Mouse (Mus musculus) central nervous system, embryonic 18 days (tissue): ENCODE data around the gene Ntn5. TPM values are rescaled to one million over a fixed set of nuclear protein-coding genes. Genes with fewer than 3 reads are reported as not detected.

Experiments used
- polyA plus RNA-seq: library from polyadenylated mRNA; depleted of rRNA; stranded (reverse); fragments of >200 nt; gene quantifications from 2 replicates; pipeline ENCODE4 v1.2.3, GENCODE M21; 2012; rRNA removed

Ntn5 gene
- 0.48 and 0.64 TPM in 2 replicates for polyA plus RNA-seq

DNA sequence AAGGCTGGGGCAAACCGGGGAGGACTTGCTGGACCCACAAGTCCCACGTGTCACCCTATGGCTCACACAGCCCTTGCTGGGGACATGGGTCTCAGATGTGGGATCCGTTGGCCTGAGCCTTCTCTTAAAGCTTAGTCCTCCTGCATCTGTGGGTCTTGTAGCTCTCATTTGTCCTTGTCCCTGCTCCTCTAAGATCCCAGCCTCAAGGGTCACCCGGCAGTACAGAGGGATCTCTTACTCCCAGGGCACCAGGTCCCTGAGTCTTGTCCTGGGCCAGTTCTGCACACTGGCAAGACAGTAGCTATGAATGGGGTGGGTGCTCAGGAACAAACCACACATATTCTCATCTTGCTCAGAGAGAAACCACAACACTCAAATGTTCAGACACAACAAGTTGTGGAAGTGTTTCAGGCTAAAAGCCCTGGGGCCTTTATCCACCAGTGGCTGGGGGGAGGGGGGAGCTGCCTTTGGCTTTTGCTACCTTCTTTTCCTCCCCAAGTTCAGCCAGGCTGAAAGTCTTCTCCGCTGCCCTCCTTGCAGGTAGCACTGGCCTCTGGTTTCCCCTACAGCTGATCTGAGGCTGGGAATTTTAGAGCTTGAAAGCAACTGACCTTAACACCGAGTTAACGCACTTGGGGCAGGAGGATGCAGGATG, at the start of gene Ntn5:
TSS of gene Ntn5 (plus strand) at position 627 of the 655 bp plus-strand sequence.

DNA sequence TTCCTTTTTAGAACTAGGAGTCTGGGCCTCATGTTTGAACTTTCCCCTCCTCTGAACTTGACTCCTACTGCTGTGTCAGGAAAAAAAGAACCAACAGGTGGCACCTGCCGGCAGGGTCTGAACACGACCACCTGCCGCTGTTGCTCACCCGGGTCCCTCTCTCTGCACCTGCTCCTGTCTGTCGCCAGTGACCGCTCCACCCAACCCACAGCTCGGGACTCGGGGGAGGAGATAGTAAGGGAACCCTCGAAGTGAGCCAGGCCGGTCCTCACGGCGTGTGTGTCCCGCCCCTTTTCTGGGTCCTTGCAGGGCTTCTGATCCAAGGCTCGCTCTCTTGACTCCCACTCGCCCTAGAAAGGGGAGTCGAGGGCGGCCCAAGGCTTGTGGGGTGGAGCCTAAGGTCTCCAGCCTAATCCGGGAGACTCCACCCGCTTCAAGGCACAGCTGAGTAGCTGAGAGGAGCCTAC, 44.2 kb upstream of the Ntn5 start, which contains the start of gene Mamstr:
TSS of gene Mamstr (plus strand) at position 417 of the 467 bp plus-strand sequence.

DNA sequence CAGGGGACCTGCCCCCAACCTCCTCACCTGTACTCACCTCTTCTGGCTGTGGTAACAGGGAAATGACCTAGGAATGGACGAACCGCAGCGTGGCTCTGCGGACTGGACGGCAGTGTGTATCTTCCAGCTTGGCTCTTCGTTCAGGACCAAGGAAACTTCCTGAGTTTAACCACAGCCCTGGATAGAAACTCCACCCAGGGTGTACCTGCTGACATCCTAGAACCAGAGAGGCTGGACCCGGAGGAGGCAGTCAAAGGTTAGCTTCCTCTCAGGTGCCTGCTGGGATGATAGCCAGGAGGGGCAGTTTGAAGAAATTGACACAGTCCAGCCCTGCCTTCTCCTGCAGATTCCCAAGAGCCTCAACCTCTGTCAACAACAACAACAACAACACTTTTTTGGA, 17.7 kb upstream of the Ntn5 start, which contains the start of gene Fut2:
TSS of gene Fut2 (minus strand) at position 234 of the 400 bp plus-strand sequence.

DNA sequence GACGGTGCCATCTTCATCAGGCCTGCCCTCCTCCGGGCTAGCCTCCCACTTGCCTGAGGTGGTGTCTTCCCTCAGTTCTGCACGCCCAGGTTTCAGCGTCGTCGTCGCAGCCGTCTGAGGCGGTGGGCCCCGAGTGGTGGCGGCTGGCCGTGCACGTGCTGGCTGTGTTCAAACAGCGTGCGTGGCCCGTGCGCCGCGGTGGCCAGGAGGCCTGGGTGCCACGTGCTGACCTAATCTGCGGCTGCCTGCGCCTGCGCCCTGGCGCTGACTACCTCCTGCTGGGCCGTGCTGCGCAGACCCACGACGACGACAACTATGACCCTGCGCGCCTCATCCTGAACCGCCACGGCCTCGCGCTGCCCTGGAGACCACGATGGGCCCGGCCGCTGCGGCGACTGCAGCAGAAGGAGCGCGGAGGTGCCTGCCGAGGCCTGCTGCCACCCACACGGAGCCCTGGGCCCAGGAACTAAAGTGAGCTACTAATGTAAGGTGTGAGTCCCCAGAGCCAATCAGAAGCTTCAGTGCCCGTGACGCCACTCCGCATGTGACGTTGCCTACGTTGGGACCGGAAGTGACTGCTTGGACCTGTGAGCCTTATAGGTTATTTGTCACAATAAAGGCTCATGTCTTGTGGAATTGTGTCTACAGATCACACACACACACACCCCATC, 10.2 kb downstream of the Ntn5 start, which contains the start of gene Sec1:
TSS of gene Sec1 (minus strand) at position 482 of the 671 bp plus-strand sequence.

DNA sequence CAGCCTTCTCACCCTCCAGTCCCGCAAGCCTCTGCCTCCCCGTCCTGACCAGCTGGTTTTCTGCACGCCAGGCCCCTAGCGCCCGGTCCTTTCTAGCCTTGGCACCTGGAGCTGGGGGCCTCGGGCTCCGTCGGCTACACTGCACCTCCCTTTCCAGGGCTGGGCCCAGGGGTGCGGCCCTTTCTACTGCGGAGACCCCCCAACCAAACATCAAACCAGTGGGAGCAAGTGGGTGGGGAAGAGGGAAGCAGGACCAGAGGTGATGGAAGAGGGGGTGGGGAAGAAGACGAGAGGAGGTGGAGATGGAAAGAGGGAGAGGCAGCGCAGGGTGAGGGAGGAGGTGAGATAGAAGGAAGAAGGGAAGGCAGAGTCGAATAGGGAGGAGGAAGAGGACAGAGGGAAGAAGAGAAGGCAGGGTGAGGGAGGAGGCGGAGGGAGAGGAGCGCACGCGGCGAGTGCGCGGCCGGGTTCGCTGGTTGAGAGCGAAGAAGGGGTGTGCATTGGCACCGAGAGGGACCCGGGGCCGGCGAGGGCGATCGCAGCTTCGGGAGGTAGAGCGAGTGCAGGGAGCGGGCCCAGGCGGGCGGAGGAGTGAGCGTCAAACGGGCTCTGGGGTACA, 15.8 kb downstream of the Ntn5 start, which contains the start of gene Car11:
TSS of gene Car11 (plus strand) at position 321 of the 619 bp plus-strand sequence.

DNA sequence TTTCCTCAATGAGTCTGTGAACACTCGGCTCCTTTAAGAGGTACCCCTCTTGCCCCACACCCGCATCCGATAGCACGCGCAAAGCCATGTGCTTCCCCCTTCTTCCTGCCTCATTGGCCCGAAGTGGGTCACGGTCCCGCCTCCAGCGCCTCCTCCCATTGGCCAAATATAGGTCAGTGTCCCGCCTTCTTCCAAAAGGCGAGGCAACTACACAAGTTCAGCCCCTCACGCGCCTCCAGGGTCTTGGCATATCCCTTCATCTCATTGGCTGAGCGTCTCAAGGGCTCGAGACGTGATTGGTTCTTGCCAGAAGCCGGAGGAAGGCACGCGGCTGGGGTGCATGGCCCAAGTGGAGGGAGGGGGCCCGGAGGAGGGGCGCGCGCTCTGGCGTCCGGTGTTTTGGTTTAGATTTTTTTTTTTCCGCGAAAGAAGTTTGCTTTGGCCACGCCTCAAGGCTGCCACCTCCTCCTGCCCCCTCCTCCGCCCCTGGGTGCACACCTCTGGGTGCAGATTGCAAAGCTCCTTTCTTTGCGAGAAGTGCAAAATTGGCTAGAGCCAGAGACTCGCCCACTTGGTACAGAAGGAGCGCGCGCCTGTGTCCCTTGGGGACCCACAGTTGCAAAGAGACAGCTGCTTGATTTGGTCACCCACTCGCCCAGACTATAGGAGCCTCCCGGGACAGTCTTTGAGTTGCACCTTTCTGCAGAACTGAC, 21.1 kb downstream of the Ntn5 start, which contains the start of gene Dbp:
TSS of gene Dbp (plus strand) at position 359 of the 713 bp plus-strand sequence.

DNA sequence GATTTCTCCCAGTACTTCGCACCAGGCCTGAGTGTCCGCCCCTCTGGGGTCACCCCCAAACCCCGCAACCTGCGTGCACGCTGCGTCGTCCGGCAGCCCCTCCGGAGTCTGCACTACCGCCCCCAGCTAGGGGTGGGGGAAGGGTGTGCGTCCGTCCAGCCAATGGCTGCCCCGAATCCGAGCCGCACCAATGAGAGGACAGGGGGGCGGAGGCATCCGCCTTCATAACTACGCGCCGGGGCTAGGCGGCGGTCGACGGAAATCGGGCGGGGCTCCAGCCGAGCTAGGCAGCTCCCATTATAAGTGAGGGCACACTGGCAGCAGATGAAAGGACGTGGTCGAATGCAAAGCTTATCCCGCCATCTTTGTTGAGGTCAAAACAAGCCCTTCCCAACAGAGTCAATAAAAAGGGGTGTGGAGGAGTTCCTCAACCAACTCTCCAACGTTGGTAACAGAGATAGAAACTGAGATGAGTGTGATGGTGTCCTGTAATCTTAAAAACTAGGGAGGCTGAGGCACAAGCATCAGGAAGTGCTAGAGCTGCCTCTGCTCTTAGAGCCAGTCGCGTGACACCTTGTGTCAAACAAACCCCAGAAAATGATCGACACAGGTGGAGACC, 31.4 kb downstream of the Ntn5 start, which contains the start of gene Rpl18:
TSS of gene Rpl18 (plus strand) at position 368 of the 619 bp plus-strand sequence.

DNA sequence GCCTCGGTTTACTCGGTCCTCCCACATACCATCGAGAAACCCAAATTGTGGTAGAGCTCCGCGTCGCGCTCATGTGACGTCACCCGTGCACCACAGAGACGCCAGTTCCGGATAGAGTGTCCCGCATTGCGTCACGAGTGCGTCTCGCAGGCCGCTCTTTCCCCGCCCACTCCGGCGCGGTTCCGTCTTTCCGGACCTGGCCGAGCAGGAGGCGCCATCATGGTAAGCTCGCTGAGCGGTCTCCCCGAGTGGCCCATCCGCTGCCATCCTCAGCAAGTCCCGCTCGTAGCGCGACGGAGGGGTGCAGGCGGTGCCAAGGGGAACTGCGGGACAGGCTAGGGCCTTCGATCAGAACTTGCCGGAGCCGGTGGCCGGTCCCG, 34.1 kb downstream of the Ntn5 start, which contains the start of gene Sphk2:
TSS of gene Sphk2 (minus strand) at position 85 of the 380 bp plus-strand sequence.

DNA sequence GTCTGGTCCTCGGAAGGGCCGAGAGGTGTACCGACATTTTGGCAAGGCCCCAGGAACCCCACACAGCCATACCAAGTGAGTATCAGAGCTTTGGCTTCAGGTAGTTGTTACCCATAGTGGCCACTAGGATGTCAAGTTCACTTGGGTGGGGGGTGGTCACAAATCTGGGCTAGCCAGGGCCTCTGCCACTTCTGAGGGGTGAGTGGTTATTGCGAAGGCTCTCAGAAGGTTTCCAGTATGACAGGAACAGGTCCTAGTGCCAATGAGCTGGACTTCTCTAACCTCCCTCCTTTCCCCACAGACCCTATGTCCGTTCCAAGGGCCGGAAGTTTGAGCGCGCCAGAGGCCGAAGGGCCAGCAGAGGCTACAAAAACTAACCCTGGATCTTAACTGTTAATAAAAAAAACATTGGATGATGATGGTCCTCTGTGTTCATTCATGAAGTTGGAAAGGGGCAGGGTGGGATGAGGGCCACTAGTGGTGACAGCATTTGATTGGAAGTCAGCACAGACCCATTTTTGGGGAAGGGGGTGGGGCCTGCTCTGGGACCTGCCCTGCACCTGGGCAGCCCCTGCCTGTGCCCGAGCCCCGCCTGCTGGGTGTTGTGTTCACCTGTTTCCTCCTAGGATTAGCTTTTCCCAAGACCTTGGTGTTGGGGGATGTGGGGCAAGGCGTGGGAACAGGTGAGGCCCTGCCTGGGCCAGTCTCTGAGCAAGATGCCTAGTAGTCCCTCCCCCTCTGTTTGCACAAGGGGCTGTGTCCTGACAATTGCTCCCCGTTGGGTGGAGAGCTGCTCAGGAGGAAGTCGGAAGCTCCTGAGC, 36.8 kb downstream of the Ntn5 start, which contains the start of gene Fam83e:
TSS of gene Fam83e (plus strand) at position 800 of the 821 bp plus-strand sequence.

DNA sequence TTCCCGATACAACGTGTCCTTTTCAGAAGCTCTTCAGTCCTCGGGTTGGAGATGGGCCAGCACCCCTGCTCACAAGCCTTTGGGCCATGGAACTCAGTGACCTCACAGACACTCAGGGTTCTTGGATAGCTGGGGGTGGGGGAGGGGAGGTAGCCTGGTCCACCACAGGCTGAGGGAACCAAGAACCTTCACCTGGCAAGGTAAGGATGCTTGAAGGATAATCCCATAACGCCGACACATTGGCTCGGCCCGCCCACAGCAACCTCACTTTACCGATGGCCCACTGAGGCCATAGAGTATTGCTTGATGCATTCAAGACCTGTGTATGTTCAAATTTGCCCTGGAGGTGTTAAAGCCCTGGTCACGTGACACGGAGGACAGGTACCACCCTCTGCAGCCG, 41.9 kb downstream of the Ntn5 start, which contains the start of gene Spaca4:
TSS of gene Spaca4 (minus strand) at position 101 of the 400 bp plus-strand sequence.

Other genes with a start within 250 kb of the Ntn5 start
- 23.7 and 24.0 TPM in 2 replicates for gene Gys1, start 249.2 kb upstream of the Ntn5 start, polyA plus RNA-seq
- gene Ruvbl2, start 245.9 kb upstream of the Ntn5 start, polyA plus RNA-seq: 114 and 117 TPM in 2 replicates
- 1,600 and 1,742 TPM in 2 replicates for gene Ftl1, start 224.1 kb upstream of the Ntn5 start, polyA plus RNA-seq
- 176 and 188 TPM in 2 replicates for gene Bax, start 217.1 kb upstream of the Ntn5 start, polyA plus RNA-seq
- gene Tulp2, start 202.1 kb upstream of the Ntn5 start, polyA plus RNA-seq: 0.22 and 0.32 TPM in 2 replicates
- gene Gm45808, start 197.2 kb upstream of the Ntn5 start, polyA plus RNA-seq: 0.17 TPM in 1 of 2 replicates, not detected in the other
- 3.0 and 3.2 TPM in 2 replicates for gene Dhdh, start 195.2 kb upstream of the Ntn5 start, polyA plus RNA-seq
- gene Nucb1, start 173.6 kb upstream of the Ntn5 start, polyA plus RNA-seq: 99.6 and 103 TPM in 2 replicates
- 13.4 and 14.0 TPM in 2 replicates for gene Ppp1r15a, start 157.8 kb upstream of the Ntn5 start, polyA plus RNA-seq
- 2.4 and 6.4 TPM in 2 replicates for gene Plekha4, start 157.7 kb upstream of the Ntn5 start, polyA plus RNA-seq
- gene Hsd17b14, start 129.1 kb upstream of the Ntn5 start, polyA plus RNA-seq: 0.10 and 0.53 TPM in 2 replicates
- 36.4 and 37.4 TPM in 2 replicates for gene Bcat2, start 113.9 kb upstream of the Ntn5 start, polyA plus RNA-seq
- gene Fgf21, start 68.5 kb upstream of the Ntn5 start, polyA plus RNA-seq: not detected in 2 replicates
- gene Fut1, start 66.7 kb upstream of the Ntn5 start, polyA plus RNA-seq: 0.04 and 0.21 TPM in 2 replicates
- 0.10 and 0.19 TPM in 2 replicates for gene Izumo1, start 62.2 kb upstream of the Ntn5 start, polyA plus RNA-seq
- 15.5 and 16.0 TPM in 2 replicates for gene Rasip1, start 56.5 kb upstream of the Ntn5 start, polyA plus RNA-seq
- gene Mamstr, start 44.0 kb upstream of the Ntn5 start, polyA plus RNA-seq: 2.7 and 4.2 TPM in 2 replicates
- 0.06 and 0.07 TPM in 2 replicates for gene Fut2, start 17.6 kb upstream of the Ntn5 start, polyA plus RNA-seq
- 0.43 and 0.63 TPM in 2 replicates for gene Sec1, start 10.4 kb downstream of the Ntn5 start, polyA plus RNA-seq
- 162 and 178 TPM in 2 replicates for gene Car11, start 15.8 kb downstream of the Ntn5 start, polyA plus RNA-seq
- gene Dbp, start 21.1 kb downstream of the Ntn5 start, polyA plus RNA-seq: 12.3 and 12.4 TPM in 2 replicates
- gene Rpl18, start 31.4 kb downstream of the Ntn5 start, polyA plus RNA-seq: 517 and 597 TPM in 2 replicates
- gene Sphk2, start 34.0 kb downstream of the Ntn5 start, polyA plus RNA-seq: 24.6 and 26.1 TPM in 2 replicates
- gene Fam83e, start 37.2 kb downstream of the Ntn5 start, polyA plus RNA-seq: 0.25 and 0.30 TPM in 2 replicates
- not detected in 2 replicates for gene Spaca4, start 41.8 kb downstream of the Ntn5 start, polyA plus RNA-seq
- gene Lmtk3, start 99.7 kb downstream of the Ntn5 start, polyA plus RNA-seq: 215 and 251 TPM in 2 replicates
- gene Sult2b1, start 100.6 kb downstream of the Ntn5 start, polyA plus RNA-seq: 6.0 and 6.2 TPM in 2 replicates
- gene Cyth2, start 130.6 kb downstream of the Ntn5 start, polyA plus RNA-seq: 223 and 229 TPM in 2 replicates
- gene Kcnj14, start 140.8 kb downstream of the Ntn5 start, polyA plus RNA-seq: 2.0 and 2.3 TPM in 2 replicates
- 21.7 and 23.2 TPM in 2 replicates for gene Grwd1, start 146.9 kb downstream of the Ntn5 start, polyA plus RNA-seq
- 182 and 199 TPM in 2 replicates for gene Kdelr1, start 188.8 kb downstream of the Ntn5 start, polyA plus RNA-seq
- gene Grin2d, start 194.4 kb downstream of the Ntn5 start, polyA plus RNA-seq: 23.7 and 25.3 TPM in 2 replicates
- gene Syngr4, start 212.7 kb downstream of the Ntn5 start, polyA plus RNA-seq: 0.15 and 0.18 TPM in 2 replicates
- gene Tmem143, start 212.9 kb downstream of the Ntn5 start, polyA plus RNA-seq: 21.2 and 24.5 TPM in 2 replicates
- 21.5 and 25.1 TPM in 2 replicates for gene Emp3, start 237.4 kb downstream of the Ntn5 start, polyA plus RNA-seq
- gene Ccdc114, start 240.1 kb downstream of the Ntn5 start, polyA plus RNA-seq: 6.0 and 7.1 TPM in 2 replicates